Mouse (Mus musculus): ENCODE results near the gene Bola2.

GRCm38 (mm10) chr7:126679683-126680082 lies 15.5 kb upstream of the Bola2 start:
- TF ChIP-seq CTCF (IDR thresholded peaks at IDR 0.05; ENCODE audit: control insufficient read depth, insufficient read depth, insufficient read length) (no peak), USF1 (IDR thresholded peaks at IDR 0.05; ENCODE audit: low read depth) (no peak), MAX (IDR thresholded peaks at IDR 0.05) (no peak), MYOG (IDR thresholded peaks at IDR 0.05; ENCODE audit: control insufficient read depth, extremely low read depth, insufficient read length) (no peak), CEBPB (IDR thresholded peaks at IDR 0.05; ENCODE audit: low read depth) (no peak), FOSL1 (IDR thresholded peaks at IDR 0.05; ENCODE audit: insufficient read depth, low read length, poor library complexity, severe bottlenecking) (no peak), MYOD1 (IDR thresholded peaks at IDR 0.05; ENCODE audit: control insufficient read depth, insufficient read length, low read depth) (no peak)

All from C2C12 (cell line).